Mouse (Mus musculus): ENCODE data around the gene Olfr195. TPM values are rescaled to one million over a fixed set of nuclear protein-coding genes. Genes with fewer than 3 reads are reported as not detected.

The Olfr195 gene
- polyA plus RNA-seq, 1 experiment from 2014 or later, result not detected

Other genes with a start within 250 kb of the Olfr195 start
- not detected in 2 replicates for gene Olfr181, start 218.3 kb upstream of the Olfr195 start, polyA plus RNA-seq (2015; fragmentation: Nextera tagmentation; extraction: Ambion mirVana)
- not detected in 2 replicates for gene Olfr180, start 217.7 kb upstream of the Olfr195 start, polyA plus RNA-seq (2015; fragmentation: Nextera tagmentation; extraction: Ambion mirVana)
- gene Olfr183, start 151.7 kb upstream of the Olfr195 start, polyA plus RNA-seq (2015; fragmentation: Nextera tagmentation; extraction: Ambion mirVana), result not detected in 2 replicates
- 0.21 TPM in 1 of 2 replicates, not detected in the other for gene Olfr186, start 116.8 kb upstream of the Olfr195 start, polyA plus RNA-seq (2015; fragmentation: Nextera tagmentation; extraction: Ambion mirVana)
- 0.24 TPM in 1 of 2 replicates, not detected in the other for gene Olfr187, start 107.3 kb upstream of the Olfr195 start, polyA plus RNA-seq (2015; fragmentation: Nextera tagmentation; extraction: Ambion mirVana)
- gene Olfr190, start 69.0 kb upstream of the Olfr195 start, polyA plus RNA-seq (2015; fragmentation: Nextera tagmentation; extraction: Ambion mirVana), result not detected in 2 replicates
- not detected in 2 replicates for gene Olfr191, start 57.2 kb upstream of the Olfr195 start, polyA plus RNA-seq (2015; fragmentation: Nextera tagmentation; extraction: Ambion mirVana)
- gene Olfr193, start 35.2 kb upstream of the Olfr195 start, polyA plus RNA-seq (2015; fragmentation: Nextera tagmentation; extraction: Ambion mirVana), result not detected in 2 replicates
- not detected in 2 replicates for gene Olfr194, start 26.0 kb upstream of the Olfr195 start, polyA plus RNA-seq (2015; fragmentation: Nextera tagmentation; extraction: Ambion mirVana)
- not detected in 2 replicates for gene Olfr196, start 23.4 kb downstream of the Olfr195 start, polyA plus RNA-seq (2015; fragmentation: Nextera tagmentation; extraction: Ambion mirVana)
- not detected in 2 replicates for gene Olfr198, start 56.5 kb downstream of the Olfr195 start, polyA plus RNA-seq (2015; fragmentation: Nextera tagmentation; extraction: Ambion mirVana)
- not detected in 2 replicates for gene Olfr199, start 72.7 kb downstream of the Olfr195 start, polyA plus RNA-seq (2015; fragmentation: Nextera tagmentation; extraction: Ambion mirVana)
- not detected in 2 replicates for gene Olfr201, start 125.6 kb downstream of the Olfr195 start, polyA plus RNA-seq (2015; fragmentation: Nextera tagmentation; extraction: Ambion mirVana)
- gene Olfr202, start 139.7 kb downstream of the Olfr195 start, polyA plus RNA-seq (2015; fragmentation: Nextera tagmentation; extraction: Ambion mirVana), result not detected in 2 replicates
- not detected in 2 replicates for gene Olfr203, start 151.8 kb downstream of the Olfr195 start, polyA plus RNA-seq (2015; fragmentation: Nextera tagmentation; extraction: Ambion mirVana)
- gene Olfr204, start 171.2 kb downstream of the Olfr195 start, polyA plus RNA-seq (2015; fragmentation: Nextera tagmentation; extraction: Ambion mirVana), result not detected in 2 replicates
- gene Olfr205, start 184.1 kb downstream of the Olfr195 start, polyA plus RNA-seq (2015; fragmentation: Nextera tagmentation; extraction: Ambion mirVana), result not detected in 2 replicates
- gene Olfr206, start 202.2 kb downstream of the Olfr195 start, polyA plus RNA-seq (2015; fragmentation: Nextera tagmentation; extraction: Ambion mirVana), result not detected in 2 replicates
- not detected in 2 replicates for gene Olfr209, start 216.9 kb downstream of the Olfr195 start, polyA plus RNA-seq (2015; fragmentation: Nextera tagmentation; extraction: Ambion mirVana)

All from stomach, embryonic 16.5 days (tissue).